Mouse (Mus musculus): ENCODE measurements around the gene Mrpl34.
"Not testable (repeated sequence)": the region's sequence is repeated elsewhere in the genome, so short reads cannot be mapped to it uniquely, and the experiment has no call there.

Mrpl34 gene

DNA sequence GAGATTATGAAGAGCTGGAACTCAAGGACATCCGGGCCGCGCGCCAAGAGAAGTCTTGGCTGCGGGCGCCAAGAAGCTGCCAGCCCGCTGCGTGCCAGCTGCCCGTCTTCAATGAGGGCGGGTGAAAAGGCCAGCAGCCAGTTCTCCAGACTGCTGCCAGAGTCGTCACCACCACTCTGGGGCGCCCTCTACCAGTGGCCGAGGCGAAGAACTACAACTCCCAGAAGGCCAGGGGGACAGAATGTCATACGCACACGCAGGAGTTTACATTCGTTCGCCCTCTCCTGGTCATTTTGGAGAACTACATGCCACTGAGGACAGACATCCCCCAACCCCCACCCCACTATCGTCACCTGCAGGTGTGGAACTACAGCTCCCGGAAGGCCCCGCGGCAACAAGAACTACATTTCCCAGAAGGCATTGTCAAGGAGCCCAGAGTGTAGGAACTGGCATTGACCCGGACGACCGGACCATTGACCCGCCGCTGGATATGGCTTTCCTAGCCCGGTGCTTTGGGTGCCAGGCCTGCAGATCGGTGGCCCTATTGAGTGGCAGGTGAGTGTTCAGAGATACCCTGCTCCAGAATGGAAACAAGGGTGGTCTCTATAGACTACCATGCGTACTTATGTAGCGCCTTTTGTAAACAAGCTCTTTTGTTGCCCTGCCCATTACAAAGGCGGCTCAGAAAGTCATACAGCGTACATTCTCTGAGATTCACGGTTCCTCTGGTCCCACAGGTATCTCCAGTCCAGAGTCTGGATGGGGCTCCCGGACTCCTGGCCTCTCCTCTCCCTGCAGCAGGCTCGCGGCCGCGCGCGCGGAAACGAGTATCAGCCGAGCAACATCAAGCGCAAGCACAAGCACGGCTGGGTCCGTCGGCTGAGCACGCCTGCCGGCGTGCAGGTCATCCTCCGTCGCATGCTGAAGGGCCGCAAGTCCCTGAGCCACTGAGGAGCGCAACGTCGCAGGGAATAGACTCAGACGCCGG is at the start of gene Mrpl34:
Mrpl34 (plus strand) TSS at position 447 of the 988 bp plus-strand sequence.
- DNase-seq (ENCODE audit: low spot score in 2 of 2): peak; percentile 97 to 98

DNA sequence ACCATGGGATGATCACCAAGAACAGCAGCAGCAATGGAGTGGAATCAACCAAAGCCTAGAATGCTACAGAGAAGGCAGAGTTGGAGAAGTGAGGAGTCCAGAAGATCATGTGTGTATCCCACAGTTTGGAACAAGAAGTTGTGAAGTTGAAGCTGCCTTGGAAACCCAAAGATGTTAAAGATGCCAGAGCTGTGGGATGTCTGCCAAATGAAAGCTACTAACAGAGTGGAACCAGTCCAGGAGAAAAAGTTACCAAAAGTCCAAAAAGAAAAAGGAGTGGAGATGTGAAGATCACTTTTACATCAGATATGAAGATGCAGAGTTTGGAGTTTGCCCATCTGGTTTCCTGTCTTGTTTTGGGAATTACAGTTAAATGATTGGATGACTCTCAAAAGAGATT is 42.6 kb upstream of the Mrpl34 start:
- no peak for DNase-seq (ENCODE audit: low spot score in 2 of 2)

GRCm38 (mm10) chr8:71432935-71433334 is 31.8 kb upstream of the Mrpl34 start:
- not testable (repeated sequence) for DNase-seq (ENCODE audit: low spot score in 2 of 2)

DNA sequence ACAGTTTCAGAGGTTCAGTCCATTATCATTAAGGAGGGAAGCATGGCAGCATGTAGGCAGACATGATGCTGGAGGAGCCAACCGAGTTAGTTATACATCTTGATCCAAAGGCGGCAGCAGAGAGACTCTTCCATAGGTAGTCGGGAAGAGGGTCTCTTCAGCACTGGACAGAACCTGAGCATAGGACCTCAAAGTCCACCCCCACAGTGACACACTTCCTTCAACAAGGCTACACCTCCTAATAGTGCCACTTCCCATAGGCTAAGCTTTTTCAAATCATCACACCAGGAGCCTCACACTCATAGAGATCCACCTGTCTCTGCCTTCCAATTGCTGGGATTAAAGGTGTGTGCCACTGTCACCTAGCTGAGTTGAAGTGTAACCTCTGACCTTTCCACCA is 27.7 kb upstream of the Mrpl34 start:
- no peak for DNase-seq (ENCODE audit: low spot score in 2 of 2)

GRCm38 (mm10) chr8:71441404-71441803 is 23.4 kb upstream of the Mrpl34 start:
- DNase-seq (ENCODE audit: low spot score in 2 of 2): peak; percentile 23 to 29

DNA sequence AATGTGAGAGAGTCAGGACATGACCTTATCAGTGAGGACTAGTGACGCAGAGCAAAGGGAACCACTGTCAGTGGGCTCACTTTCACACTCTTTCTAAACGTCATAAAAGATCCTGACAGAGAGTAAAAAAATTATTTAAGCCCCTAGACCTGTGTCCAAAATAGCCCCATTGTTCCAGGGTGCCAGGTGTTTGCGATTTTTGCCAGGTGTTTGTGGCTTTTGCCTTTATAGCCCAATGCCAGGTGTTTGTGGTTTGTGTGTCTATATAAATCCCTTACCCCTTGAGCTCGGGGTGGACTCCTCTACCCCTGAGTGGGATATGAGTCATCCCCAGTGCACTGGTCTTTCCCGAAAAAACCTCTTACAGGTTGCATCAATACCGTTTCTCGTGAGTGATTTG is 19.7 kb upstream of the Mrpl34 start:
- no peak for DNase-seq (ENCODE audit: low spot score in 2 of 2)

DNA sequence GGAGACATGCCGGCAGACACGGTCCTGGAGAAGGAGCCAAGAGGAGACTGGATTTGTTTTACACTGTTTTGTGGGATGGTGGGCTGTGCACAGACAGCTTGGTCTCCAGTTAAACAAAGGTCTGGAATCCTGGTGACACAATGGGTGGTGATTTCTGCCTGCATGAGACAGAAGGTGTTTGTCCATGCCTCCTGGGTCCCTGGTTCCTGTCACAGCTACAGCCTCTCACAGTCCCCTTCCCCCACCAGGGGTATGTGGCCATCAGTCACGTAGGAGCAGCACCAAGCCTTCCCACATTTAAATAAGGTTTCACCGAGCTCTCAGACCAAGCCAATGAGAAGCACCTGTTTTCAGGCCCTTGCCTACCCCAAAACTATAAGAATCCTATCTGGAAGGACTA is 13.4 kb upstream of the Mrpl34 start:
- no peak for DNase-seq (ENCODE audit: low spot score in 2 of 2)

- no peak for DNase-seq (ENCODE audit: low spot score in 2 of 2)
Observed at GRCm38 (mm10) chr8:71451777-71452176, 13.0 kb upstream of the Mrpl34 start.

DNA sequence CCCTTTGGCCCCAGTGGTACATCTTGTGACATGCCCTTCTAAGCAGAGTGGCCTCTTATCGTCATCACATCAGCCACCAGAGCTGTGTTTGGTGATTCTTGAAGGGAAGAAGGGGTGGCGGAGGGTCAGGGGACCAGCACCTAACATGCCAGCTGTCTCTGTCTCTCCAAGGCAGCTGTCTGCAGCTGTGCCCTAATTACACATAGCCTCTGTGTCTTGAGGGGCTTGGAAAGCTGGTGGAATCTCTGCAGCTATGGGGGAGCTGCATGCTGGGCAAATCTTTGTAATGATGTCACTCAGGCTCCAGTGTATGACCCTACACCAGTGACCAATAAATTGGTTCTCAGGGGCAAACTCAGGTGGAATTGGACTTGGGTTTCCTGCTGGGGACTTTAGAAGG is 12.1 kb upstream of the Mrpl34 start:
- DNase-seq (ENCODE audit: low spot score in 2 of 2): no peak

- no peak for DNase-seq (ENCODE audit: low spot score in 2 of 2)
Observed at GRCm38 (mm10) chr8:71454668-71455067, 10.1 kb upstream of the Mrpl34 start.

DNA sequence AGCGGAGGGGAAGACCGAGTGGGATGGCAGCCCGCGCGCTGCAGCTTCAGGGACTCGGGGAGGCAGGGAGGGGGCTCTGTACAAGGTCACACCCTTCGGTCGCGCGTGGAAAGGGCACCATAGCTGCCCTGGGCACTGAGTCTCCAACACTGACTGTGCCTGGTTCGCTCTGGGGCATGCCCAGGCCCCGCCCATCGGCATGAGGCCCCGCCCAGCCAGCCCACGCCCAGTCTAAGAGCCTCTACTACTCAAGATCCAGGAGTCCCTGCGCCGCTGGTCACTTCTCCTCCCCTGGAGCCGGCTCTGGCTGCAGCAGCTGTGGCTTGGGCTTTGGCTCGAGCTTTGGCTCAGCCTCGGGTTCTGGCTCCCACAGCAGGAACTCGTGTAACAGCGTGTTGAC is 7.9 kb upstream of the Mrpl34 start:
- DNase-seq (ENCODE audit: low spot score in 2 of 2): no peak

- no peak for DNase-seq (ENCODE audit: low spot score in 2 of 2)
Observed at GRCm38 (mm10) chr8:71457659-71458270, 7.0 kb upstream of the Mrpl34 start.

DNA sequence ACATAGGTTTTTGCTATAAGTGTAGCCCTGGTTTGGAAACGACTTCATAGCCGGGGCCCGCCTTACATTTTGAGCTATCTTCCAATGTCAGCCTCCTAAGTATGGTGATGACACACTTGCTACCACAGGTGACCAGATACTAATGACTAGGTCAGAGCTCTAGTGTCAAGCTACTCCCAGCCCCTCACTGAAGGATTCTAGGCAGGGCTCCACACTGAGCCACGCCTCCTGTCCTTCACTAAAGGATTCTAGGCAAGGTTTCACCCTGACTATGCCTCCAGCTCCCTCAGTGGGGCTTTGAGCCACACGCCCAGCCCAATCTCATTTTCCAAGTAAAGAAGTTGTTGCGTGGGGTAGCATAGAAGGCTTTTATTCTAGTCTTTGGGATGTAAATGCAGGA is 4.0 kb upstream of the Mrpl34 start:
- DNase-seq (ENCODE audit: low spot score in 2 of 2): no peak

DNA sequence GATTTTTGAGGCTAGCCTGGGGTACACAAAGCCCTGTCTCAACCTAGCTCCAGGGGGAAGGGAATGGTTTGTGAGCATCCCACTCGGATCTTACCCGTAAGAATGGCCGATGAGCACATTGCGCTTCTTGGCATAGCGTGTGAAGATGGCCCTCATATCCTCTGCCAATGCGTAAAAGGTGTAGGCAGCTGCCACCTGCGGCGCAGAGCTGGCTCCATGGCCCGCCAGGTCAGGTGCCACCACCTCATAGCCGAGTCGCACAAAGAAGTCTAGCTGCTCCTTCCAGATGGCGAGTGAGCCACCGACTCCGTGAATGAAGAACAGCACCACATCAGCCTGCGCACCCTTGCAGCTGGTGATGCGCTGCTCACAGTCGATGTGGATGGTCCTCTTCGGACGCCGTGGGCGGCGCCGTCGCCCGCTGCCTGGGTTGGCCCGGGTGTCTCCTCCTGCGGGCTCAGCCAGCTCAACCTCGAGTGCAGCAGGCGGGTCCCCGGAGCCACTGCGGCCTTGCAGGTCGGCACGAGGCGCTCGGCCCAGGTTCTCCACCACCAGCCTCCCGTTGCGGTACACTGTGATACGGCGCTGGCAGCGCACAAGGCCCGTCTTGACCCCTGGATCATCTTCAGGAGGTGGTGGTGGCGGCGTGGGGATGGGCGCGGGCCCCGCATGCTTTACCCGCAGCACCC is 3.5 kb upstream of the Mrpl34 start:
- no peak for DNase-seq (ENCODE audit: low spot score in 2 of 2)

DNA sequence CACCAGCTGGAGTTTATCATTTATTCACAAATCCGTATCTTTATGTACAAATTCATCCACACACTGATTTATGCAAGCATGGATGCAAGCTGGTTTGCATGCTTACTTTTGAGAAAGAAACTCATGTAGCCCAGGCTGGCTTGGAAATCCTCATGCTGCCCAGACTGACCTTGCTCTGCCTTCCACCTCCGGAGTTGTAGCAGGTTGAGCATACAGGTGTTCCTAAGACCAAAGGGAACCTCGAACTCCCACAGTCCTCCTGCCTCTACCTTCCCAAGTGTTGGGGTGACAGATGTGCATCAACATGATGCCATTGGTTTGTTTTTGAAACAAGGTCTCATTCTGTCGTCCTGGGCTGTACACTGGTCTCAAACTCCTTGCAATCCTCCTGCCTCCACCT is 2.6 kb upstream of the Mrpl34 start:
- DNase-seq (ENCODE audit: low spot score in 2 of 2): no peak

- no peak for DNase-seq (ENCODE audit: low spot score in 2 of 2)
Observed at GRCm38 (mm10) chr8:71462786-71463185, 2.0 kb upstream of the Mrpl34 start.

DNA sequence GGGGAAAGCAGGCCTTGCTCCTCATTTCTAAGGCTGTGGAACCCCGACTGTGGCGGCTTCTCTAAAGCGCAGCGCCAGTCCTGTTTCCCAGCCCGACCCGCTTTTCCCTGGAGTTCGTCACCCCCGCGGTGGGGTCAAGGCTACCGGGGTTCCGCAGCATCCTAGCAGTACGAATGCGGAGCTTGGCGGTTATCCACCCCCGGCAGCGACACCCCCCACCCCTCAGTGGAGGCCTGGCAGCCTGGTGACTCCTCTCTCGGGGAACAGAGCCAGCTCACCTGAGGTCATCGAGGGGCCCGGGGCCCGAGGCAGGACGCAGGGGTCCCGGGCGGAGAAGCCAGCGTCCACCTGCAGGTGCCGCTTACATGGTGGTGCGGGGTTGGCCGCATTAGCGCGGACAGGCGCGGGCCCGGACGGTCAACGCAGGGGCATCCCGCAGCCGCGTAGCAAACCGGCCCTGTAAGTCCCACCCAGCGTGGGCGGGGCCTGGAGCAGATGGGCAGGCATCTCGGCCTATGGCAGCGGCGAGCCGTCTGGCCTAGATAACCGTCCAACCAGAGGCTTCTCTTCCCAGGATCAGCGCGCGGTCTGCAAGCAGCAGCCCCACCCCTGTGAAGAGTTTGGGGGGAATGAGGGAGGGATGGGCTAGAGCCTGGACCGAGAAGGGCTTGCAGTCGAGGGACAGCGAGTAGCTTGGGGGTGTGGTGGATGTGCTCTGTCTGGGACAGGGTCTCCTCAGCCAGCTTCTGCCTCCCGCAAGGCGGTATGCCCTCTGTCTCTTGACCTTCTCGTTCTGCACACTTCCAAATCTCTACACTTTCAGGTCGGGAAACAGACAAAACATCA is 1.3 kb upstream of the Mrpl34 start, which contains the start of gene Abhd8:
Abhd8 (minus strand) TSS at position 468 of the 846 bp plus-strand sequence.
- DNase-seq (ENCODE audit: low spot score in 2 of 2): peak; percentile 96 to 97

DNA sequence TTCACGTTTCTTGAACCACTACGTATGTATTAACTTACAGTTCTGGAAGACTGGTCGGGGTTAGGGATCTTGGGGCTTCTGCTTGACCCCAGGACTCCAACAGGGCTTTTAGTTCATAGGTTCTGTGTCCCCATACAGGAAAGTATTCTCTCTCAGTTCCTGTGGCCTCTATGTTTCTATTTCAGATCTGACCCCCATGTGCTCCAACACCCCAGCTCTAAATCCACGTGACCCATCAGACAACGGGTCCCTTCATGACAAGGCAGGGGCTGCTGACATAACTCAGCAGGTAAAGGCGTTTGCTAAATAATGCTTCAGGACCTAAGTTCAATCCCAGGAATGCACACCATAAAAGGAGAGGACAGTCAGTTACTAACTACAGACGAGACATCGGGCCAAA is 974 bp downstream of the Mrpl34 start:
- DNase-seq (ENCODE audit: low spot score in 2 of 2): no peak

GRCm38 (mm10) chr8:71466198-71466597 is 1.4 kb downstream of the Mrpl34 start:
- no peak for DNase-seq (ENCODE audit: low spot score in 2 of 2)

DNA sequence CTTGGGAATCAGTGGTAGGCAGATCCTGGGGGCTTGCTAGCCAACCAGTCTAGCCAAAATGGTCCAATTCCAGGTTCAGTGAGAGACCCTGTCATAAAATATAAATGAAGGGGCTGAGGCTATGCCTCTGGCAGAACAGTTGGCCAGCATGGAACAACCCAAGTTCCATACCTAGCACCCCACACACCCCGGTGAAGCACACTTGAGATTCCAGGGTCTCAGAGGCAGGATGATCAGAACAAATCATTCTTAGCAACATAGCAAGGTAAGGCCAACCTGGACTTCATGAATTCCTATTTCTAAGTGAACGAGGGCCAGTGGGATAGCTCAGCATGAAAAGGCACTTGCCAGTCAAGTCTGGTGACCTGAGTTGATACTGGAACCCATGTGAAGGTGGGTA is 2.4 kb downstream of the Mrpl34 start:
- DNase-seq (ENCODE audit: low spot score in 2 of 2): no peak

GRCm38 (mm10) chr8:71468001-71468400 is 3.2 kb downstream of the Mrpl34 start:
- no peak for DNase-seq (ENCODE audit: low spot score in 2 of 2)

Measured in urinary bladder, postnatal 36 days (tissue).